Mouse (Mus musculus) skeletal muscle tissue, adult 2 months (tissue): ENCODE measurements around the gene Dock4.
A peak's percentile ranks its signal among the peaks of the same experiment; 100 is the strongest.

Source experiments
- DNase-seq: peaks from one replicate; pipeline ENCODE4 v3.0.0-alpha.2; 2012; ENCODE audit warnings: low read depth, low spot score

The Dock4 gene

DNA sequence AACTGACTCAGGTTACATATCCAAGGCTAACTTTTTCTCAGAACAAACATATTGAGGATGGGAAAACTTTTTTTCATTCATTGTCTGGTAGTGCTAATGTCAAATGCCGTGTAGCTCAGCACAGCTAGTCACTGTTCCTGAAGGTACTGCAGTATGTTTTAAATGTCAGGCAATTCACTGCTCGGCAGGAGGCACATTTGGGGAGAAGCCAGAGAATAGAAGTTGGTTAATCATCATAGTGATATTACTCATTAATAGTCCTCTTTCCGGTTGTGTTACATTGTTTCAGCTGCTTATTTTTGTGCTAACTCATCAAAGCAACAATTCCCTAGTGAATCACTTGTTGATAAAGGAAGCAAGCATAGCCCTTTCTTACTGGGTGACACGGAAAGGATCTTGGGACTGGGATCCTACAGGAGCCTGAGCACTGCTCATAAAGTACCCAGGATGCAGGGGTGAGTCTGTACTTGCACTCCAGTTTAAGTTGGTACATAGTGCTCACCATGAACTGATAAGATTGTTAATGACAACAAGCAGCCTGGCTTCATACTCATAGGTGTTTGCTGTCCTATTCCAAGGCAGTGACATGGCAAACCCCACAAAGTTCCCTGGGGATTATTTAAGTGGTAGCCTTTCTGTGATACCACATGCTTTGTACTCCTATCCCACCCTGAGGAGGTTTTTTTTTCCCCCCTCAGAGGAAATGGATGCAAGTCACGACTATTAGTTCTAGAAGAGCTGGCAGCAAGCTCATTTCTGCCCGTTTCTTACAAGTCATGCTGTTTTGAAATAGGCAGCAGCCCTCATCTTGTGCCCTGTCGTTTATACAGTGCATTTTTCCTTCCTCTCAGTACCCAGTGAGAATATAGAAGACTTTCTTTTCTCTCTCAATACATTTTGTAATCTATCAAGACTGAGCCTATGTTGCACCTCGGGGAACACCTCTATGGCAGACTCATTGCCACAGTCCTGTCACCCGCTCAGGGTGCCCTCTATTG lies 123.5 kb downstream of the Dock4 start:
- no peak for DNase-seq

GRCm38 (mm10) chr12:40570250-40570649 lies 124.5 kb downstream of the Dock4 start:
- DNase-seq = no peak

DNA sequence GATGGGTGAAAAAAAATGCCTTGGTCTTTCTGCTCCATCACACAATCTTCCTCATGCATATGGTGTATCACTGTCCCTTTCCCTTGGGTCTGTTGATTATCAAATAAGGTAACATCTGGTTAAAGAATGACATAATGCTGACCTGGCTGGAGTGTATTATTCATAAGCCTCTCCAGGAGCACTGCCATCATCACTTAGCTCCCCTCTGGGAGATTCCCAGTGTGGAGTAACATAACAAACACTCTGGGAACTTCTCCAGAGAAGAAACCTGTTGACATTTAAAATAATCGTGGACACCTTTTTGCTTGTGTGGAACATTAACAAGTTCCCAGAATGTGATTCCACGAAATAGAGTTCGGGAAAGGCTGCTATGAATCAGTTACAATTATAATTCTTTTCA lies 128.3 kb downstream of the Dock4 start:
- no peak for DNase-seq

- DNase-seq = no peak
Measured at GRCm38 (mm10) chr12:40576749-40577148, 131.0 kb downstream of the Dock4 start.

GRCm38 (mm10) chr12:40580351-40580750 lies 134.6 kb downstream of the Dock4 start:
- DNase-seq = peak; percentile 74

- DNase-seq = no peak
Measured at GRCm38 (mm10) chr12:40581037-40581436, 135.3 kb downstream of the Dock4 start.

GRCm38 (mm10) chr12:40582059-40582458 lies 136.3 kb downstream of the Dock4 start:
- DNase-seq = no peak

DNA sequence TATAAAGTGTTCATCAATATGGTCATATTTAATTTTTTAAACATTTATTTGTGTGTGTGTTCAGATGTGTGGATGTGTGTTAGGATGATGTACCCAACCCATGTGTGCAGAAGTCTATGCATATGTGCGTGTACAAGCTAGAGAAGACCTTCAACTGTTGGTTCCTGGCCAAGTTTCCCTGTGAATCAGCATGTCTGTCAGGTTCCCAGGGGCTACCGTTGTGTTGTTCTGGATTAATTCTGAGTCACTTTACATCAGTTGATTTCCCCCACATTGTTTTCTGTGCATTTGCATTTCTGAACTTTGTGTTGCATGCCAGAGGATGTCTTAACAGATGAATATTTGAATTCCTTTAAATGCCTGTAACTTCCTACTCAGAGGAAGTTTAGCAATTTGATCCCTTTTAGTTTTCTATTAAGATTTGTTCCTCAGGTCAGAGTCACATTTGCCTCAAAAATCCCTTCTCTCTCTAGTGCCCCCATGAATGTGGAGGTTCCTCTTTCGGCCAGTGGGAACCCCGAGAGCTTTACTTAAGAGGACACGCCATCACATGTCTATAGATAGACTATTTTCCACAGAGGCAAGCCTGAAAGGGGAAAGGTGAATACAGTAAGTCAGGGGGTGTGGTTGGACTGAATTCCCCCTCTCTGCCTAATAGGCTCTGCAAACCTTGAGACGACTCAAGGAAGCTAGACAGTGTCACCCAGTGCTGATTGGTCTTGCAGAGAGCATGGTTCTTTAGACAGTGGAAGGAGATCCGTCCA lies 139.0 kb downstream of the Dock4 start:
- DNase-seq = no peak

DNA sequence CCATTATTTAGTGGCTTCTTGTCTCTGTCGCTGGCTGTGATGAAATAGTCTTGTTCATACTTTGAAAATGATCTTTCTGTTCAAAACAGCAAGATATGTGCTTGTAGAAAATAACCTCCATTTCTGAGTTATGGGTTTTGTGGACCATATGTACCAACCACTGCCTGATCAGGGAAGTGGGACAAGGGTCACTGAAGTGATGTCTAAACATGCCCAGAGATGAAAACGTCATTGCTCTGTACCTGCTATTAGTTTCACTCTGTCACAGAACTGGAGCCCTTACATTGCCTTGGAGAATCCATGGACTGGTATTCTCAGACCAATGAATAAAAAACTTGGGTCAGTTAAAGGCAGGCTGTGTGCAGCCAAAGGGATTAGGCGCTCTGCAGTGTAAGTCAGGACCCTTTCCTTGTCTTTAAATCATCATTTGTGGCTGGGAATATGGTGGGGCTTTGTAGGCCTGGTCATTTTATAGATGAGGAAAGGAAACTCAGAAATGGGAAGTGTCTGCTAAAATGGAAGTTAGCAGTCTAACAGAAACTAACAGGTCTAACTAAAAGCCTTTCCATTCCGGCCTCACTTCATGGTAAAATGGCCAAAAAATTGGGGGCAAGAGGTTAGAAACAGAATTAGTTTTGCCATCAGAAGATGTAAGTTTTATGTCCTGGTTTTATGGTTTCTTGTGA lies 139.8 kb downstream of the Dock4 start:
- no peak for DNase-seq

DNA sequence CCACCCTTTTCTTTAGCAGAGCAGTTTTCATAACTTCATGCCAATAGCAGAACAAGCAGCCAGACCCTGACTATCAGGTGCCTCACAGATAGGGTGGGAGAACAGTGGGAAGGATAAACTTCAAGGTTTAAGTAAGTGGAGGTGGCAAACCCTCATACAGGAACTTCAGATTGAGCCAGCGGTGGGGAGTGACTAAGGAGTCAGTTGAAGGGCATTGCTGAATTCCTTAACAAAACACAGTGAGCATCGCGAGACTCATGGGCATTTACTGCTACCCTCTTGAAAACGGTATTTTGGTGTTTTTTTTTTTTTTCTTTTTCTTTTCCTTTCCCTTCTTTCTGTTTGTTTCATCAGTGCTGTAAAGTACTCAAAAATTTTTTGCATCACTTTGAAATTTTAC lies 148.4 kb downstream of the Dock4 start:
- no peak for DNase-seq

DNA sequence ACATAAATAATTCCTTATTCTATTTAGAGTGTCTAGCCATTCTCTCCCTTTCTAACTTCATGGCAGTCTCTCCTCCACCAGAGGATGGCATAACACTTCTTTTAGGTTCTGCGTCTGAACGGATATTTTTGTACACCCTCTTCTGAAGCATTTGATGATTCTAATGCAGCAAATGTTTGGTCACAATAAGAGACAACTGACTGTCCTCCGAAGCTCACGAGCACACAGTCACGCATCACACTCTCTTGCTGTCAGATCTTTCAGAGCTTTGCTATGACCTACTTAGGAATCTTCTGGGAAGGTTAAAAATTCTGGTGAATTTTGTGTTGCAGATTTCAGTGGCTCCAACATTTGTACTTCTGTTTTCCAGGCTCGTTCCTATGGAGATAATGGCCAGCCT lies 149.7 kb downstream of the Dock4 start:
- no peak for DNase-seq

GRCm38 (mm10) chr12:40596020-40596419 lies 150.3 kb downstream of the Dock4 start:
- DNase-seq = no peak

- no peak for DNase-seq
Measured at GRCm38 (mm10) chr12:40596441-40596840, 150.7 kb downstream of the Dock4 start.

DNA sequence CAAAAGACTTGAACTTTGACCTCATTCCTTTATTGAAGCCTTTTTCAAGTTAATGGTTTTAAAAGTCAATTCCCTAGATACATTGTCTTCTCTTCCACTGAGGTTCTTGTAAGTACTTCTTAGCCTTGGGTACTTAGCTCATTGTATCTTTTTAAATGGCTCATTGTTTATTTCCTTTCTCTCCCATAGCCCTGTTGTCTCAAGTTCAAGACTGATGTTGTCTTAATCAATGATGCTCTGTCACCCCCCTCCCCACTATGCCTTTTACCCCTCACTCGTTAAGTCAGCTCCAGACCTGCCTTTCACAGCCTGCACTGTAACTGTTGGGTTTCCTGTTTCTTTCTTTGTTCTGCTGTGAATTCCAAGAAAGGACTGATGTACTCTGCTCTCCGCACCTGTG lies 154.2 kb downstream of the Dock4 start:
- DNase-seq = no peak

DNA sequence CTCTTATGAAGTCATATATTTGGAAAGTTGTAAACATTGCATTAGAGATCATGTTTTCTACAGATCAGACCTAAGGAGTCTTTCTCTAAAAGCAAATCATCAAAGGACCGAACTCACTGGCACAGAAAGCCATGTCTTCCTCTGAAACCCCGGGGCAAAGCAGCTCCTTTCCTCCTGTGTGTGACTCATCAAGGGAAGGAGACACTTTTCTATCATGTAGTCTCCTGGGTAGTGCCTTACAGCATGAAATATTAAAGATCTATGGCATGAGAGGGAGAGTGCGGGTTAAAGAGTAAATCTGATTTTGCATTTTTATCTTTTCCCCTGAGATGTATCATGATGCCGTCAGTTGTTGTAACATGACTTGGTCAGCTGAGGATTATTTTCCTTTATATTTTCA lies 159.8 kb downstream of the Dock4 start:
- DNase-seq = no peak

- DNase-seq = no peak
Measured at GRCm38 (mm10) chr12:40622926-40623325, 177.2 kb downstream of the Dock4 start.

DNA sequence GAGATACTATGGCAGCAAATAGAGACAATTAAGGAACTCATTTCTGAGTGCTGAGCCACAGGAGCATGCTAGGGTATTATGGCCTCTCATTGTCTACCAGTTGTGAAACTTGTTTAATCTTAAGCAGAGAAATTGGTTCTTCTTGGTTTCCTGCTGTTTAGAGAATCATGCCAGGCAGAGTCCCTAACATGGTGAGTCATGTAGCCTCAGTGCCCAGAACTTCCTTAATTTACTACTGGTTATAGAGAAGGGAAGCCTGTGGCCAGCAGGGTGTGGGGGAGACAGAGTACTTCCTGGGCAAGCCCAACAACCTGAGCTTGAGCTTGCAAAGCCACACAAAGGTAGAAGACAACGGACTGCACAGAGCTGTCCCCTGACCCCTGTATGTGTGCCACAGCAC lies 180.8 kb downstream of the Dock4 start:
- peak; percentile 13 for DNase-seq

- DNase-seq = no peak
Measured at GRCm38 (mm10) chr12:40633242-40633641, 187.5 kb downstream of the Dock4 start.

DNA sequence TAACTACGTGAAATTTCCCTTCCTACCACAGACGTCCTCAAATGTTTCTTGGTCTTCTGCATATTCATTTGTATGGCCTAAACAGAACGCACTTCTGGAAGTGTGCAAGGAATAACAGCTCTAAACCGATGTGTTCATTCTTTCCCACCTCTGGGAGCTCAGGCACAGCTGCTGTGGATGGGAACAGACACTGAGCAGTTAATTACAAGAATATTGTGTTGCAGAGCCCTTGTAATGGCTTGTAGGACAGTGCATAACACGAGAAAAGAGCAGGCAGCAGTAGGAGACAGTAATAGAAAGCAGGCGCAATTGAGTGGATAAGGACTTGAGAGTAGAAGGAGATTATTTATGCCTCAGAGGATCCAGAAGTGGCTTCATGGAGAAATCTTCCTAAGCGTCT lies 188.4 kb downstream of the Dock4 start:
- DNase-seq = no peak

- DNase-seq = no peak
Measured at GRCm38 (mm10) chr12:40635991-40636390, 190.2 kb downstream of the Dock4 start.

DNA sequence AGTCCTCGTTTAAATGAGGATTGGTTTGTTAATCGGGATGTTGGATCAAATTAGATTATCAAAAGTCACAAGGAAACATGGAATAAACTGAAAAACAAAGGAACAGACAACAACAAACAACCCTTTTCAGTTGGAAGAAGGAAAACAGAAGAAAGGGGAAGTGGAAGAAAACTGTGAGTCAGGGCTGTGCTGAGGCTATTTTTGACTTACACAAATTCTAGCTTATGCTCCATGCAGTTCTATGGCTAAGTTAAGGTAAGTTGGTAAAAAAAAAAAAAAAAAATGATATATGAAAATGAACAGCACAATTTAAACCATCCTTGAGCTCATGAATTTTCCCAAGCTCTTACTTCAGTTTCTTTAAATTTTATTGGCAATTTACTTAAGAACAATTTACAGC lies 191.7 kb downstream of the Dock4 start:
- no peak for DNase-seq

DNA sequence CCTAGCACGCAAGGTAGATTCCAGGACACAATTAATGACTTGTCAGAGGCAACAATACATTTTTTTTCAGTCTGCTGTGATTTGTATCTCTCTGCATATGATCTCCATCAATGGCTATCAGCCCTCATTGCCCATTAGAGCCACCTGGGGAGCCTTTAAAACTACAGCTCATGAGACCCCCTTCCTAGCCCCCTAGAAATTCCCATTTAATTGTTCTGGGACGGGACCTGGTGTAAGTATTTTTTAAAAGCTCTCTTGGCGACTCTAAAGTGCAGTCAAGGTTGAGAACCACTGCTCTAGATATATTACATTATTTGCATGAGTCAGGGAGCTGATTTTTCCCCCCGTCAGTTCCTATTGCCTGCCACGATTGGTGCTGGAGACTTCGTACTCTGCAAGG lies 200.1 kb downstream of the Dock4 start:
- DNase-seq = no peak
